Mouse (Mus musculus) liver, embryonic 14.5 days (tissue): Measurements from ENCODE around the gene Phlda3.

Source experiments
- CTCF ChIP-seq: IDR thresholded peaks from 2 replicates; pipeline ENCODE4 v1.5.1; 2016; ENCODE audit warnings: antibody characterized with exemption, low read depth, control low read depth
- EP300 ChIP-seq: IDR thresholded peaks from 2 replicates; pipeline ENCODE4 v1.6.1; 2016; ENCODE audit warnings: antibody characterized with exemption, low read depth

DNA sequence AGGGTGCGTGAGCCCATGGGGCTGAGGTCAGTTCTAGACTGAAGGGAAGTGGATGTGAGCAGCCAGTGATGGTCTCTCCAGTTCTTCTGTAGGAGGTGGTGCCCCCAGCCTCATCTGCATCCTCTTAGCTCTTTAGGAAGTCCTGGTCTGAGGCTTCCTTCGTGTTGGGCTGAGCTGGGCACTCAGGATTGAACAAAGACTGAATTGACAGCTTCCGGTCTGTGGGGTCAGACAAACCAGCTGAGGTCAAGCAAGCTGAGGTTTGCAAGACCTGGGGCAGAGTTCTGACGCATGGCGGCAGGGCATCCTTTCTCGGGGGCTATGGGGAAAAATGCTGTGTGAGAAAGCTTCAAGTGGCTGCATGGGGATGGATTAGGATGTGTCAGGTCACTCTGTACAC, 30.5 kb upstream of the Phlda3 start:
- TF ChIP-seq EP300 (no peak), CTCF (no peak)
